Mouse (Mus musculus): ENCODE results near the gene Slc35b3. TPM values are rescaled to one million over a fixed set of nuclear protein-coding genes. Genes with fewer than 3 reads are reported as not detected.
A peak's percentile ranks its signal among the peaks of the same experiment; 100 is the strongest.

Gene Slc35b3
- polyA plus RNA-seq, 1 experiment, result 6.4 TPM

- H3K27ac ChIP-seq (replicated peaks; ENCODE audit: low read depth, low read length), result no peak overlapping the region
- no peak overlapping the region for H3K4me3 ChIP-seq (ENCODE audit: insufficient read depth, low read depth, low read length)
- H3K4me1 ChIP-seq (ENCODE audit: control insufficient read depth, insufficient read depth, insufficient read length, low read length), result peaks cover 7% of the 10 kb centered on the region; the same call in 1 of the 2 replicates
Measured at GRCm38 (mm10) chr13:38962771-38963170, 2.1 kb upstream of the Slc35b3 start.

- H3K4me3 ChIP-seq (ENCODE audit: insufficient read depth, low read depth, low read length), result 0 out of 2 replicates have a peak overlapping the region, but pooled peaks have one; percentile 11
- peaks cover 12% of the 10 kb centered on the region for H3K4me1 ChIP-seq (ENCODE audit: control insufficient read depth, insufficient read depth, insufficient read length, low read length)
- no peak overlapping the region for H3K27ac ChIP-seq (replicated peaks; ENCODE audit: low read depth, low read length)
Measured at GRCm38 (mm10) chr13:38958037-38958436, 2.6 kb downstream of the Slc35b3 start.

GRCm38 (mm10) chr13:38946296-38947012 is 14.2 kb downstream of the Slc35b3 start:
- H3K27ac ChIP-seq (replicated peaks; ENCODE audit: low read depth, low read length), result no peak overlapping the region
- peaks cover 7% of the 10 kb centered on the region for H3K4me1 ChIP-seq (ENCODE audit: control insufficient read depth, insufficient read depth, insufficient read length, low read length)
- no peak overlapping the region for H3K4me3 ChIP-seq (ENCODE audit: insufficient read depth, low read depth, low read length)

GRCm38 (mm10) chr13:38945767-38946166 is 14.9 kb downstream of the Slc35b3 start:
- Histone ChIP-seq H3K4me1 (ENCODE audit: control insufficient read depth, insufficient read depth, insufficient read length, low read length) (peaks cover 7% of the 10 kb centered on the region), H3K4me3 (ENCODE audit: insufficient read depth, low read depth, low read length) (no peak overlapping the region), H3K27ac (replicated peaks; ENCODE audit: low read depth, low read length) (no peak overlapping the region)

- Histone ChIP-seq H3K4me1 (ENCODE audit: control insufficient read depth, insufficient read depth, insufficient read length, low read length) (peaks cover 7% of the 10 kb centered on the region), H3K4me3 (ENCODE audit: insufficient read depth, low read depth, low read length) (no peak overlapping the region), H3K27ac (replicated peaks; ENCODE audit: low read depth, low read length) (no peak overlapping the region)
Measured at GRCm38 (mm10) chr13:38944951-38945350, 15.7 kb downstream of the Slc35b3 start.

GRCm38 (mm10) chr13:38941786-38942185 is 18.9 kb downstream of the Slc35b3 start:
- Histone ChIP-seq H3K4me3 (ENCODE audit: insufficient read depth, low read depth, low read length) (no peak overlapping the region), H3K27ac (replicated peaks; ENCODE audit: low read depth, low read length) (no peak overlapping the region), H3K4me1 (ENCODE audit: control insufficient read depth, insufficient read depth, insufficient read length, low read length) (peaks cover 7% of the 10 kb centered on the region)

- Histone ChIP-seq H3K4me3 (ENCODE audit: insufficient read depth, low read depth, low read length) (no peak overlapping the region), H3K4me1 (ENCODE audit: control insufficient read depth, insufficient read depth, insufficient read length, low read length) (peaks cover 3% of the 10 kb centered on the region), H3K27ac (replicated peaks; ENCODE audit: low read depth, low read length) (no peak overlapping the region)
Measured at GRCm38 (mm10) chr13:38941280-38941679, 19.4 kb downstream of the Slc35b3 start.

GRCm38 (mm10) chr13:38938433-38938832 is 22.2 kb downstream of the Slc35b3 start:
- no peaks in the 10 kb centered on the region for H3K4me1 ChIP-seq (ENCODE audit: control insufficient read depth, insufficient read depth, insufficient read length, low read length)
- no peak overlapping the region for H3K4me3 ChIP-seq (ENCODE audit: insufficient read depth, low read depth, low read length)
- no peak overlapping the region for H3K27ac ChIP-seq (replicated peaks; ENCODE audit: low read depth, low read length)

GRCm38 (mm10) chr13:38936860-38937471 is 23.7 kb downstream of the Slc35b3 start:
- H3K27ac ChIP-seq (replicated peaks; ENCODE audit: low read depth, low read length), result no peak overlapping the region

GRCm38 (mm10) chr13:38935856-38936446 is 24.7 kb downstream of the Slc35b3 start:
- Histone ChIP-seq H3K4me3 (ENCODE audit: insufficient read depth, low read depth, low read length) (no peak overlapping the region), H3K27ac (replicated peaks; ENCODE audit: low read depth, low read length) (no peak overlapping the region), H3K4me1 (ENCODE audit: control insufficient read depth, insufficient read depth, insufficient read length, low read length) (no peaks in the 10 kb centered on the region)

More at GRCm38 (mm10) chr13:38936860-38937471, 23.7 kb downstream of the Slc35b3 start:
- H3K4me1 ChIP-seq (ENCODE audit: control insufficient read depth, insufficient read depth, insufficient read length, low read length), result no peaks in the 10 kb centered on the region
- no peak overlapping the region for H3K4me3 ChIP-seq (ENCODE audit: insufficient read depth, low read depth, low read length)

GRCm38 (mm10) chr13:38929843-38930578 is 30.7 kb downstream of the Slc35b3 start:
- Histone ChIP-seq H3K27ac (replicated peaks; ENCODE audit: low read depth, low read length) (no peak overlapping the region), H3K4me1 (ENCODE audit: control insufficient read depth, insufficient read depth, insufficient read length, low read length) (no peaks in the 10 kb centered on the region), H3K4me3 (ENCODE audit: insufficient read depth, low read depth, low read length) (no peak overlapping the region)

GRCm38 (mm10) chr13:38922676-38923075 is 38.0 kb downstream of the Slc35b3 start:
- H3K27ac ChIP-seq (replicated peaks; ENCODE audit: low read depth, low read length), result no peak overlapping the region
- no peak overlapping the region for H3K4me3 ChIP-seq (ENCODE audit: insufficient read depth, low read depth, low read length)
- no peaks in the 10 kb centered on the region for H3K4me1 ChIP-seq (ENCODE audit: control insufficient read depth, insufficient read depth, insufficient read length, low read length)

GRCm38 (mm10) chr13:38921306-38921705 is 39.4 kb downstream of the Slc35b3 start:
- H3K4me3 ChIP-seq (ENCODE audit: insufficient read depth, low read depth, low read length), result no peak overlapping the region
- H3K27ac ChIP-seq (replicated peaks; ENCODE audit: low read depth, low read length), result no peak overlapping the region
- H3K4me1 ChIP-seq (ENCODE audit: control insufficient read depth, insufficient read depth, insufficient read length, low read length), result no peaks in the 10 kb centered on the region

GRCm38 (mm10) chr13:38918188-38918885 is 42.3 kb downstream of the Slc35b3 start:
- H3K27ac ChIP-seq (replicated peaks; ENCODE audit: low read depth, low read length), result no peak overlapping the region
- H3K4me3 ChIP-seq (ENCODE audit: insufficient read depth, low read depth, low read length), result no peak overlapping the region
- H3K4me1 ChIP-seq (ENCODE audit: control insufficient read depth, insufficient read depth, insufficient read length, low read length), result no peaks in the 10 kb centered on the region

- H3K4me3 ChIP-seq (ENCODE audit: insufficient read depth, low read depth, low read length), result no peak overlapping the region
- no peaks in the 10 kb centered on the region for H3K4me1 ChIP-seq (ENCODE audit: control insufficient read depth, insufficient read depth, insufficient read length, low read length)
Measured at GRCm38 (mm10) chr13:38917556-38917955, 43.1 kb downstream of the Slc35b3 start.

More at GRCm38 (mm10) chr13:38917556-38917955, 43.1 kb downstream of the Slc35b3 start:
- no peak overlapping the region for H3K27ac ChIP-seq (replicated peaks; ENCODE audit: low read depth, low read length)

All from brown adipose tissue, adult 24 weeks (tissue).